Comparison of ENCODE assay signal across 35 mouse cellular contexts in the genomic region with DNA sequence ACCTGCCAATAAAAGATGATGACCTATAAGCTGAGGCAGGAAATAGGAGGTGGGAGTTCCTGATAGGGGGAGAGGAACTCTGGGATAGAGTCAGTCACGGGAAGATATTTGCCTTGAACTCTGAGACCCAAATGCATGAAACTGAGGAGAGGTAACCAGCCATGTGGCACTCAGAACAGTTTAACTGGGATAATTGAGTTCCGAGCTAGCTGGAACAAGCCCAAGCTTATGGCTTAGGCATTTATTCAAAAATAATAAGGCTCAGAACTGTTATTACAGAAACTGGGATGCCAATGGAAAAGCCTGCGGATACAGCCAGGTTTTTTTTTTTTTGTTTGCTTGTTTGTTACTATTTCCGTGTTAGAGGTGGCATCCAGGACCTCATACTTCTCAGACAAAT.
"Had no signal": no experiment of that assay in that cellular context is flagged by ENCODE, and none has a peak within 500 bp of the region (broad histone marks: within the 10 kb centered on the region; RNA-seq: fewer than 3 reads in every experiment).

No protein-coding gene starts in this region.

- H3K27ac ChIP-seq: heart, embryonic 13.5 days; heart, embryonic 15.5 days; hindbrain, embryonic 10.5 days; hindbrain, embryonic 12.5 days; hindbrain, embryonic 13.5 days; hindbrain, embryonic 14.5 days; hindbrain, embryonic 15.5 days; hindbrain, postnatal 0 days; intestine, embryonic 15.5 days; kidney, embryonic 15.5 days; kidney, postnatal 0 days; layer of hippocampus, adult 2 months; left cerebral cortex, adult 2 months had no signal

- H3K4me1 ChIP-seq: heart, embryonic 13.5 days; heart, embryonic 15.5 days; hindbrain, embryonic 12.5 days; hindbrain, embryonic 13.5 days; hindbrain, embryonic 15.5 days had no signal

- DNase-seq: heart, postnatal 10 days; heart, postnatal 14 days; heart, postnatal 36 days; heart, postnatal 4 days; kidney, adult 11 months; kidney, adult 18-20 months; kidney, adult 2 months; kidney, adult 8-10 months; kidney, adult 9 months; kidney, postnatal 10 days; kidney, postnatal 14 days; kidney, postnatal 25 days; kidney, postnatal 36 days; kidney, postnatal 4 days; layer of hippocampus, adult 9-11 months; layer of hippocampus, postnatal 36 days had no signal

- H3K4me2 ChIP-seq: heart, embryonic 11.5 days; heart, embryonic 12.5 days; heart, embryonic 13.5 days; heart, embryonic 15.5 days; hindbrain, embryonic 12.5 days; hindbrain, embryonic 13.5 days; hindbrain, embryonic 14.5 days; hindbrain, embryonic 15.5 days; intestine, embryonic 15.5 days; kidney, embryonic 15.5 days had no signal

- H3K4me3 ChIP-seq: heart, embryonic 12.5 days; heart, embryonic 13.5 days; heart, embryonic 15.5 days; hindbrain, embryonic 10.5 days; hindbrain, embryonic 12.5 days; hindbrain, embryonic 13.5 days; hindbrain, embryonic 15.5 days; intestine, embryonic 15.5 days; kidney, embryonic 15.5 days; layer of hippocampus, adult 2 months; left cerebral cortex, adult 2 months had no signal

- H3K9me3 ChIP-seq: heart, embryonic 12.5 days; heart, embryonic 13.5 days; heart, embryonic 15.5 days; hindbrain, embryonic 10.5 days; hindbrain, embryonic 12.5 days; hindbrain, embryonic 13.5 days; hindbrain, embryonic 15.5 days; intestine, embryonic 15.5 days; kidney, embryonic 15.5 days had no signal

- ATAC-seq: hindbrain, embryonic 16.5 days; hindbrain, postnatal 0 days; inflammation-experienced regulatory T-cells, adult 6 months; intestine, embryonic 15.5 days; intestine, embryonic 16.5 days; intestine, postnatal 0 days had no signal

- H3K9ac ChIP-seq: heart, embryonic 12.5 days; heart, embryonic 13.5 days; heart, embryonic 15.5 days; hindbrain, embryonic 12.5 days; hindbrain, embryonic 13.5 days; hindbrain, embryonic 14.5 days; hindbrain, embryonic 15.5 days; intestine, embryonic 15.5 days; kidney, embryonic 15.5 days had no signal

- H3K36me3 ChIP-seq: heart, embryonic 12.5 days; heart, embryonic 13.5 days; heart, embryonic 15.5 days; hindbrain, embryonic 10.5 days; hindbrain, embryonic 12.5 days; hindbrain, embryonic 13.5 days; hindbrain, embryonic 15.5 days; intestine, embryonic 15.5 days; kidney, embryonic 15.5 days had no signal

- H3K27me3 ChIP-seq: heart, embryonic 12.5 days; heart, embryonic 13.5 days; heart, embryonic 15.5 days; hindbrain, embryonic 12.5 days; hindbrain, embryonic 15.5 days; intestine, embryonic 15.5 days had no signal
